Mouse (Mus musculus): Measurements from ENCODE around the gene Glyat. TPM values are rescaled to one million over a fixed set of nuclear protein-coding genes. Genes with fewer than 3 reads are reported as not detected.

The Glyat gene
- polyA plus RNA-seq, 2 experiments: 0.04 TPM; not detected in 1

GRCm38 (mm10) chr19:12684638-12685037 lies 51.5 kb downstream of the Glyat start:
- no peaks in the 10 kb centered on the region for H3K27me3 ChIP-seq (ENCODE audit: control insufficient read depth, insufficient read depth, low read length)
- no peaks in the 10 kb centered on the region for H3K36me3 ChIP-seq (ENCODE audit: control insufficient read depth, insufficient read depth, low read length)
- H3K4me1 ChIP-seq (ENCODE audit: control insufficient read depth, insufficient read depth, low read length): no peaks in the 10 kb centered on the region
- no peaks in the 10 kb centered on the region for H3K9me3 ChIP-seq (ENCODE audit: control insufficient read depth, low read length)
- H3K4me2 ChIP-seq (replicated peaks; ENCODE audit: low read depth, low read length, severe bottlenecking): no peak overlapping the region
- H3K27ac ChIP-seq (replicated peaks; ENCODE audit: low read depth, low read length): no peak overlapping the region
- ATAC-seq (ENCODE audit: low FRiP score, low read depth): no peak
- DNase-seq (ENCODE audit: low spot score): no peak
- TF ChIP-seq POLR2A (IDR thresholded peaks at IDR 0.05; ENCODE audit: borderline replicate concordance, extremely low read depth, insufficient read depth, insufficient read length): no peak
- H3K9ac ChIP-seq (ENCODE audit: low read depth, low read length, severe bottlenecking): no peak overlapping the region
- no peak overlapping the region for H3K4me3 ChIP-seq (replicated peaks; ENCODE audit: low read length)

GRCm38 (mm10) chr19:12685231-12685630 lies 52.1 kb downstream of the Glyat start:
- DNase-seq (ENCODE audit: low spot score): no peak
- no peak for TF ChIP-seq POLR2A (IDR thresholded peaks at IDR 0.05; ENCODE audit: borderline replicate concordance, extremely low read depth, insufficient read depth, insufficient read length)
- ATAC-seq (ENCODE audit: low FRiP score, low read depth): no peak
- Histone ChIP-seq H3K4me3 (replicated peaks; ENCODE audit: low read length) (no peak overlapping the region), H3K4me1 (ENCODE audit: control insufficient read depth, insufficient read depth, low read length) (no peaks in the 10 kb centered on the region), H3K4me2 (replicated peaks; ENCODE audit: low read depth, low read length, severe bottlenecking) (no peak overlapping the region), H3K36me3 (ENCODE audit: control insufficient read depth, insufficient read depth, low read length) (no peaks in the 10 kb centered on the region), H3K9ac (ENCODE audit: low read depth, low read length, severe bottlenecking) (no peak overlapping the region), H3K27me3 (ENCODE audit: control insufficient read depth, insufficient read depth, low read length) (no peaks in the 10 kb centered on the region), H3K9me3 (ENCODE audit: control insufficient read depth, low read length) (no peaks in the 10 kb centered on the region), H3K27ac (replicated peaks; ENCODE audit: low read depth, low read length) (no peak overlapping the region)

- 79% methylated on average over 3 of the region's 3 CpGs for WGBS
These were observed 62.5 kb downstream of the Glyat start, which contains the start of gene Keg1 for GRCm38 (mm10) chr19:12695590-12695989. Gene Keg1 (plus strand): TSS chr19:12695786.

GRCm38 (mm10) chr19:12696221-12696620 lies 63.1 kb downstream of the Glyat start:
- Histone ChIP-seq H3K4me1 (ENCODE audit: control insufficient read depth, insufficient read depth, low read length) (no peaks in the 10 kb centered on the region), H3K9me3 (ENCODE audit: control insufficient read depth, low read length) (no peaks in the 10 kb centered on the region), H3K4me2 (replicated peaks; ENCODE audit: low read depth, low read length, severe bottlenecking) (no peak overlapping the region), H3K27ac (replicated peaks; ENCODE audit: low read depth, low read length) (no peak overlapping the region), H3K4me3 (replicated peaks; ENCODE audit: low read length) (no peak overlapping the region), H3K36me3 (ENCODE audit: control insufficient read depth, insufficient read depth, low read length) (no peaks in the 10 kb centered on the region), H3K9ac (ENCODE audit: low read depth, low read length, severe bottlenecking) (no peak overlapping the region), H3K27me3 (ENCODE audit: control insufficient read depth, insufficient read depth, low read length) (no peaks in the 10 kb centered on the region)
- no peak for DNase-seq (ENCODE audit: low spot score)
- no peak for ATAC-seq (ENCODE audit: low FRiP score, low read depth)
- no peak for TF ChIP-seq POLR2A (IDR thresholded peaks at IDR 0.05; ENCODE audit: borderline replicate concordance, extremely low read depth, insufficient read depth, insufficient read length)

More at GRCm38 (mm10) chr19:12695590-12695989, 62.5 kb downstream of the Glyat start, which contains the start of gene Keg1:
- Histone ChIP-seq H3K9ac (ENCODE audit: low read depth, low read length, severe bottlenecking) (no peak within 1 kb of the TSS), H3K27me3 (ENCODE audit: control insufficient read depth, insufficient read depth, low read length) (no peaks in the 10 kb centered on the region), H3K4me2 (replicated peaks; ENCODE audit: low read depth, low read length, severe bottlenecking) (no peak within 1 kb of the TSS), H3K9me3 (ENCODE audit: control insufficient read depth, low read length) (no peaks in the 10 kb centered on the region), H3K4me1 (ENCODE audit: control insufficient read depth, insufficient read depth, low read length) (no peaks in the 10 kb centered on the region), H3K27ac (replicated peaks; ENCODE audit: low read depth, low read length) (no peak within 1 kb of the TSS), H3K36me3 (ENCODE audit: control insufficient read depth, insufficient read depth, low read length) (no peaks in the 10 kb centered on the region), H3K4me3 (replicated peaks; ENCODE audit: low read length) (no peak within 1 kb of the TSS)
- DNase-seq (ENCODE audit: low spot score): no peak
- ATAC-seq (ENCODE audit: low FRiP score, low read depth): no peak
- no peak for TF ChIP-seq POLR2A (IDR thresholded peaks at IDR 0.05; ENCODE audit: borderline replicate concordance, extremely low read depth, insufficient read depth, insufficient read length)

Other genes starting within 250 kb of the Glyat start
- not detected in 2 replicates for gene Olfr1440, start 246.0 kb upstream of the Glyat start, polyA plus RNA-seq (2012; rRNA removed)
- gene Olfr1440, start 246.0 kb upstream of the Glyat start, polyA plus RNA-seq (2014; fragmentation: Nextera tagmentation; extraction: Ambion mirVana): not detected in 2 replicates
- not detected in 2 replicates for gene Olfr1441, start 215.9 kb upstream of the Glyat start, polyA plus RNA-seq (2012; rRNA removed)
- gene Olfr1441, start 215.9 kb upstream of the Glyat start, polyA plus RNA-seq (2014; fragmentation: Nextera tagmentation; extraction: Ambion mirVana): not detected in 2 replicates
- not detected in 2 replicates for gene Pfpl, start 205.4 kb upstream of the Glyat start, polyA plus RNA-seq (2012; rRNA removed)
- not detected in 2 replicates for gene Pfpl, start 205.4 kb upstream of the Glyat start, polyA plus RNA-seq (2014; fragmentation: Nextera tagmentation; extraction: Ambion mirVana)
- gene Mpeg1, start 172.5 kb upstream of the Glyat start, polyA plus RNA-seq (2012; rRNA removed): 3.5 and 3.6 TPM in 2 replicates
- gene Mpeg1, start 172.5 kb upstream of the Glyat start, polyA plus RNA-seq (2014; fragmentation: Nextera tagmentation; extraction: Ambion mirVana): 0.92 and 1.00 TPM in 2 replicates
- 10.3 and 10.6 TPM in 2 replicates for gene Dtx4, start 131.9 kb upstream of the Glyat start, polyA plus RNA-seq (2012; rRNA removed)
- 10.4 TPM in 2 replicates for gene Dtx4, start 131.9 kb upstream of the Glyat start, polyA plus RNA-seq (2014; fragmentation: Nextera tagmentation; extraction: Ambion mirVana)
- 11.0 and 17.1 TPM in 2 replicates for gene Fam111a, start 87.6 kb upstream of the Glyat start, polyA plus RNA-seq (2012; rRNA removed)
- 23.8 and 25.1 TPM in 2 replicates for gene Fam111a, start 87.6 kb upstream of the Glyat start, polyA plus RNA-seq (2014; fragmentation: Nextera tagmentation; extraction: Ambion mirVana)
- 0.04 and 0.08 TPM in 2 replicates for gene Gm4952, start 33.3 kb upstream of the Glyat start, polyA plus RNA-seq (2012; rRNA removed)
- gene Gm4952, start 33.3 kb upstream of the Glyat start, polyA plus RNA-seq (2014; fragmentation: Nextera tagmentation; extraction: Ambion mirVana): 0.33 TPM in 1 of 2 replicates, not detected in the other
- not detected in 2 replicates for gene Olfr1442, start 37.1 kb downstream of the Glyat start, polyA plus RNA-seq (2012; rRNA removed)
- not detected in 2 replicates for gene Olfr1442, start 37.1 kb downstream of the Glyat start, polyA plus RNA-seq (2014; fragmentation: Nextera tagmentation; extraction: Ambion mirVana)
- not detected in 2 replicates for gene Olfr1443, start 44.8 kb downstream of the Glyat start, polyA plus RNA-seq (2012; rRNA removed)
- not detected in 2 replicates for gene Olfr1443, start 44.8 kb downstream of the Glyat start, polyA plus RNA-seq (2014; fragmentation: Nextera tagmentation; extraction: Ambion mirVana)
- gene Keg1, start 62.5 kb downstream of the Glyat start, polyA plus RNA-seq (2012; rRNA removed): not detected in 2 replicates
- gene Keg1, start 62.5 kb downstream of the Glyat start, polyA plus RNA-seq (2014; fragmentation: Nextera tagmentation; extraction: Ambion mirVana): not detected in 2 replicates
- 1.7 and 2.6 TPM in 2 replicates for gene Cntf, start 132.3 kb downstream of the Glyat start, polyA plus RNA-seq (2012; rRNA removed)
- 0.22 and 0.66 TPM in 2 replicates for gene Cntf, start 132.3 kb downstream of the Glyat start, polyA plus RNA-seq (2014; fragmentation: Nextera tagmentation; extraction: Ambion mirVana)
- gene Zfp91, start 162.8 kb downstream of the Glyat start, polyA plus RNA-seq (2012; rRNA removed): 28.5 and 30.4 TPM in 2 replicates
- gene Zfp91, start 162.8 kb downstream of the Glyat start, polyA plus RNA-seq (2014; fragmentation: Nextera tagmentation; extraction: Ambion mirVana): 10.3 and 11.5 TPM in 2 replicates
- 4.0 and 4.1 TPM in 2 replicates for gene Lpxn, start 162.9 kb downstream of the Glyat start, polyA plus RNA-seq (2012; rRNA removed)
- 3.7 and 4.8 TPM in 2 replicates for gene Lpxn, start 162.9 kb downstream of the Glyat start, polyA plus RNA-seq (2014; fragmentation: Nextera tagmentation; extraction: Ambion mirVana)
- not detected in 2 replicates for gene Gm5244, start 213.4 kb downstream of the Glyat start, polyA plus RNA-seq (2012; rRNA removed)
- not detected in 2 replicates for gene Gm5244, start 213.4 kb downstream of the Glyat start, polyA plus RNA-seq (2014; fragmentation: Nextera tagmentation; extraction: Ambion mirVana)
- not detected in 2 replicates for gene Olfr1444, start 224.0 kb downstream of the Glyat start, polyA plus RNA-seq (2012; rRNA removed)
- gene Olfr1444, start 224.0 kb downstream of the Glyat start, polyA plus RNA-seq (2014; fragmentation: Nextera tagmentation; extraction: Ambion mirVana): not detected in 2 replicates